Mouse (Mus musculus) limb, embryonic 11.5 days (tissue): ENCODE measurements around the gene Sncg. TPM values are rescaled to one million over a fixed set of nuclear protein-coding genes. Genes with fewer than 3 reads are reported as not detected.
"Not testable (repeated sequence)": the region's sequence is repeated elsewhere in the genome, so short reads cannot be mapped to it uniquely, and the experiment has no call there.

ENCODE experiments used
- ATAC-seq: fragments of 200-750 bp; cut with Nextera tagmentation; 2 replicates; pipeline ENCODE4 v1.8.0; 2017; ENCODE audit warnings: low read depth; ENCODE audit not compliant: insufficient number of reproducible peaks, low FRiP score, low TSS enrichment
- DNase-seq: peaks from one replicate; pipeline ENCODE4 v3.0.0-alpha.2; 2015; ENCODE audit warnings: low spot score
- H3K27ac ChIP-seq: fragments of 300-500 bp; sonication (generic); replicated peaks from 2 replicates; pipeline ENCODE4 v1.5.1; 2014; ENCODE audit warnings: low read depth, mild to moderate bottlenecking, low read length
- H3K27me3 ChIP-seq: fragments of 300-500 bp; sonication (generic); 2 replicates; pipeline ENCODE4 v1.6.1; 2014; ENCODE audit warnings: mild to moderate bottlenecking, low read length, mixed read lengths; ENCODE audit not compliant: control insufficient read depth, insufficient read depth
- H3K36me3 ChIP-seq: fragments of 300-500 bp; sonication (generic); 2 replicates; pipeline ENCODE4 v1.6.1; 2014; ENCODE audit warnings: mild to moderate bottlenecking, low read length, moderate library complexity, mixed read lengths; ENCODE audit not compliant: control insufficient read depth, insufficient read depth
- H3K4me1 ChIP-seq: fragments of 300-500 bp; sonication (generic); 2 replicates; pipeline ENCODE4 v1.6.1; 2014; ENCODE audit warnings: low read length, mixed read lengths; ENCODE audit not compliant: control insufficient read depth, insufficient read depth
- H3K4me2 ChIP-seq: fragments of 300-500 bp; sonication (generic); 2 replicates; pipeline ENCODE4 v1.6.1; 2014; ENCODE audit warnings: low read depth, mild to moderate bottlenecking, moderate library complexity; ENCODE audit not compliant: severe bottlenecking
- H3K4me3 ChIP-seq: fragments of 300-500 bp; sonication (generic); 2 replicates; pipeline ENCODE4 v1.5.1; 2014; ENCODE audit warnings: low read depth, low read length
- H3K9ac ChIP-seq: fragments of 300-500 bp; sonication (generic); 2 replicates; pipeline ENCODE4 v1.6.1; 2014; ENCODE audit warnings: mild to moderate bottlenecking, low read length
- H3K9me3 ChIP-seq: fragments of 300-500 bp; sonication (generic); 2 replicates; pipeline ENCODE4 v1.6.1; 2016; ENCODE audit warnings: low read length; ENCODE audit not compliant: control insufficient read depth
- WGBS: fragments of 180-500 bp; shearing (Covaris S2); extraction: QIAGEN DNeasy Blood & Tissue Kit; methylation state at CpG from one replicate; pipeline ENCODE4 v1.1.7; 2014; 5-methylcytosine and 5-hydroxymethylcytosine counted together
- polyA plus RNA-seq: library from polyadenylated mRNA; unstranded; fragments of >200 nt; fragmentation: Nextera tagmentation; extraction: Ambion mirVana; gene quantifications from 2 replicates; pipeline ENCODE4 v1.2.1, GENCODE M21; 2014

Gene Sncg
- polyA plus RNA-seq, result 3.1 and 3.5 TPM in 2 replicates

DNA sequence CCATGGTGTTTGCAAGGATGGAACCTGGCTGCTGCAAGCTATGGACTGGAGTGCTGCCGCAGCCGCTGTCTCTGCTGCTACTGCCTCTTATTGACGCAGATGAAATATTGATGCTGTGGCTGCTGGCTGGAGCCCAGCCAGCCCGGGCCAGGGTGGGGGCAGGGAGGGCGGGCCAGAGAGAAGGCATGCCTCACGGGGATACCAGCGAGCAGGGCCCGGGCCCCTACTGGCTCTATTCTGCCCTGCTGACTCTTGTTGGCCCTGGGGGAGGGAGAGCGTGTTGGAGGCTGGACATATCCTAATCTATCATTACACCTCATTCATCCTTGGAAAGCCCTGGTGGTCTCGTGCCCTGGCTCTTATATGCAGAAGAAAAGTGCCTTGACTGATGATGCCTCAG is at the start of gene Sncg:
Gene Sncg (minus strand): TSS at position 213 of the 400 bp plus-strand sequence.
- Histone ChIP-seq H3K9ac (no peak within 1 kb of the TSS; the same call in none of the 2 replicates), H3K27ac (no peak within 1 kb of the TSS), H3K4me2 (no peak within 1 kb of the TSS), H3K4me3 (no peak within 1 kb of the TSS), H3K36me3 (no peaks in the 10 kb centered on the region), H3K27me3 (no peaks in the 10 kb centered on the region), H3K9me3 (no peaks in the 10 kb centered on the region), H3K4me1 (peaks cover 8% of the 10 kb centered on the region)
- 48% methylated on average over 10 of the region's 10 CpGs for WGBS
- ATAC-seq (no peak), DNase-seq (no peak)

DNA sequence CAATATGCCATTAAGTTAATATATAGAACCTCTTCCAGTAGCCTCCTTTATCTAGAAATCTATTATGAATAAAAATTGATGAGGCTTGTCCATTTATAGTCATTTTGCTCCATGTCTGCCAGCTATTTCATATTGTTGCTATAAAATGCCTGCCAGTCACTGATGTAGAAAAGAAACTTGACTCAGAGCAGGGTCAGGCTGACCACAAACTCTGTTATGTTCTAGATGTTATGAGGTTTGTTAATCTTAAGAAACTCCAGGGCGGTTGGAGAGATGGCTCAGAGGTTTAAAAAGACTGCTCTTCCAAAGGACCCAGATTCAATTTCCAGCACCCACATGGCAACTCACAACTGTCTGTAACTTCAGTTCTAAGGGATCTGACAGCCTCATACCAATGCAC is 46.5 kb upstream of the Sncg start:
- Histone ChIP-seq H3K27ac (no peak overlapping the region), H3K4me1 (no peaks in the 10 kb centered on the region), H3K36me3 (peaks cover 5% of the 10 kb centered on the region; the same call in 1 of the 2 replicates), H3K27me3 (no peaks in the 10 kb centered on the region), H3K4me2 (no peak overlapping the region), H3K4me3 (no peak overlapping the region), H3K9ac (no peak overlapping the region), H3K9me3 (no peaks in the 10 kb centered on the region)
- ATAC-seq, result no peak
- no peak for DNase-seq
- 96% methylated on average over 1 of the region's 1 CpGs for WGBS

DNA sequence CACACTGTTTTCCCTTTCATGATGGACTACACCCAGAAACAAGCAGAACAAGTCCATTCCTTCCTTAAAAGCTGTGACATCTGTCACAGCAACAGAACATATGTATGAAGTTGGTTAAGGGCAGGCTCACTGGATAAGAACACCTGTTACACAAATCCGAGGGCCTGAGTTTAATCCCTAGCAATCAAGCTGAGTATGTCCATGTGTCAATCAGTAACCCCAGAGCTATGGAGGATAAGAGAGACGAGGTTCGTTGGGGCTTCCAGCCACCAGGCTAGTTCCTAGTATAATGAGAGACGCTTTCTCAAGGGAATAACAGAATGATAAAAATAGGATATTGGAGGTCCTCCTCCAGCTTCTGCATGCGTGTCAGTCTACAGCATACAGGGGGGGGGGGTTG is 42.9 kb upstream of the Sncg start:
- Histone ChIP-seq H3K27ac (no peak overlapping the region), H3K4me2 (no peak overlapping the region), H3K9me3 (no peaks in the 10 kb centered on the region), H3K4me3 (no peak overlapping the region), H3K36me3 (peaks cover 10% of the 10 kb centered on the region), H3K4me1 (no peaks in the 10 kb centered on the region), H3K9ac (no peak overlapping the region), H3K27me3 (no peaks in the 10 kb centered on the region)
- 82% methylated on average over 5 of the region's 5 CpGs for WGBS
- ATAC-seq (no peak), DNase-seq (no peak)

DNA sequence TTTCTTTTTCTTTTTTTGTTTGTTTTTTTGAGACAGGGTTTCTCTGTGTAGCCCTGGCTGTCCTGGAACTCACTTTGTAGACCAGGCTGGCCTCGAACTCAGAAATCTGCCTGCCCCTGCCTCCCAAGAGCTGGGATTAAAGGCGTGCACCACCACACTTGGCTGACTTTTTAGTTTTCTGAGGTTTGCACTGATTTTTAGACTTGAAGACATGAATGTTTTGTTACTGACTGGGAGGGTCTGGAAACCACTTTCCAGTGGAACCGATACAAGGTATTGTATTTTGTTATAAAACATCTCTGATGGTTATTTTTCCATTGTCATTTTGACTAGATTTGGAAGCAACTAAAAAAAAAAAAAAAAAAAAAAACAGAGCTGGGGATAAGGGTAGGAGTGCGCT is 42.4 kb upstream of the Sncg start:
- H3K36me3 ChIP-seq, H3K4me3 ChIP-seq, H3K4me2 ChIP-seq, H3K9ac ChIP-seq, H3K4me1 ChIP-seq, H3K9me3 ChIP-seq, H3K27me3 ChIP-seq, DNase-seq, ATAC-seq, H3K27ac ChIP-seq: not testable (repeated sequence)
- 95% methylated on average over 4 of the region's 4 CpGs for WGBS

DNA sequence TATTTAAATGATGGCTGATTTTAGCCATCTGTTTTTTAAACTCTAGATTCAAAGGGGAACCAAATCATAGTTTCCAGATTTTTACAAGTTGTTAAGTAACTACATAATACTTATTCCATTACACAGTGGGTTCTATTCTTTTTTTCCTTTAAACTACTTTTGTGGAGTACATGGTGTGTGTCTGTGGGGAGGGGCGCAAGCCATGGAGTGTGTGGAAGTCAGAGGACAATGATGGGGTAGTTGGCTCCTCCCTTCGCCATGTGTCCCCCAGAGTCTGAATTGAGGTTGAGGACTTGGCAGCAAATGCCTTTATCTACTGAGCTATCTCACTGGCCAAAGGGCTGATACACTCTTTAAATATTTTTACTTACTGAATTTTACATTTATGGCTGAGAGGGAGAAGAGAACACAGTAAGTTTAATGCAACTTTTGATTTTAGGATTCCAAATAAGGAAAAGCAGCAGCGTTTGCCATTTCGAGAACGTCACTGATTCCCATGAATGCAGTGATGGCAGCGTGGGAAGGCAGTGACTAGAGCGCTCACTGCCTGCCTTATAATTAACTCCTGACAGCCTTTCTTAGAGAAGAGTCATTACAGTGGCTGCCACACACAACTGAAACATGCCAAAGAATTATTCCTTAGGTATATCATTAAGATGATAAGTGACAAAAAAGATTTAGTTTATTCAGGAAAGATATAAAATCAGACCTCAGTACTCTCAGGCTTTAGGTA is 37.7 kb upstream of the Sncg start:
- no peak overlapping the region for H3K27ac ChIP-seq
- no peak overlapping the region for H3K9ac ChIP-seq
- no peaks in the 10 kb centered on the region for H3K27me3 ChIP-seq
- H3K36me3 ChIP-seq, result peaks cover 15% of the 10 kb centered on the region
- H3K9me3 ChIP-seq, result no peaks in the 10 kb centered on the region
- DNase-seq (no peak), ATAC-seq (no peak)
- no peaks in the 10 kb centered on the region for H3K4me1 ChIP-seq
- H3K4me3 ChIP-seq, result no peak overlapping the region
- H3K4me2 ChIP-seq, result no peak overlapping the region
- WGBS, result 87% methylated on average over 7 of the region's 7 CpGs

- DNase-seq, result no peak
- Histone ChIP-seq H3K4me2 (no peak overlapping the region), H3K36me3 (peaks cover 15% of the 10 kb centered on the region), H3K4me1 (no peaks in the 10 kb centered on the region), H3K4me3 (no peak overlapping the region), H3K27ac (no peak overlapping the region), H3K27me3 (no peaks in the 10 kb centered on the region), H3K9me3 (no peaks in the 10 kb centered on the region), H3K9ac (no peak overlapping the region)
- 98% methylated on average over 6 of the region's 6 CpGs for WGBS
- no peak for ATAC-seq
Observed at GRCm38 (mm10) chr14:34410716-34411115, 36.1 kb upstream of the Sncg start.

GRCm38 (mm10) chr14:34403424-34403823 is 28.8 kb upstream of the Sncg start:
- Histone ChIP-seq H3K4me1 (no peaks in the 10 kb centered on the region), H3K36me3 (peaks cover 2% of the 10 kb centered on the region), H3K4me3 (no peak overlapping the region), H3K27ac (no peak overlapping the region), H3K9me3 (no peaks in the 10 kb centered on the region; the same call in 1 of the 2 replicates), H3K27me3 (no peaks in the 10 kb centered on the region), H3K4me2 (no peak overlapping the region), H3K9ac (no peak overlapping the region)
- DNase-seq (no peak), ATAC-seq (no peak)
- 93% methylated on average over 7 of the region's 7 CpGs for WGBS

DNA sequence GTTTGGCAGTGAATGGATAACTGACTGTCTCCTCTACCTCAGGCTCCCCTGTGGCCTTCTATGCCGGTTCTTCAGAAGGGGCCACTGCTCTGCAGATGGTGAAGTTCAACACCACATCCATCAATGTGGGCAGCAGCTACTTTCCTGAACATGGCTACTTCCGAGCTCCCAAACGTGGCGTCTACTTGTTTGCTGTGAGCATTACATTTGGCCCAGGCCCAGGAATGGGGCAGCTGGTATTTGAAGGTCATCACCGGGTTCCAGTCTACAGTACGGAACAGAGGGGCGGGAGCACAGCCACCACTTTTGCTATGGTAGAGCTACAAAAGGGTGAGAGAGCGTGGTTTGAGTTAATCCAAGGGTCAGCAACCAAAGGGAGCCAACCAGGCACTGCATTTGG is 28.3 kb upstream of the Sncg start:
- 90% methylated on average over 8 of the region's 8 CpGs for WGBS

GRCm38 (mm10) chr14:34401135-34401534 is 26.5 kb upstream of the Sncg start:
- H3K9ac ChIP-seq, result no peak overlapping the region
- ATAC-seq (no peak), DNase-seq (peak; percentile 83)
- H3K4me1 ChIP-seq, result no peaks in the 10 kb centered on the region
- no peak overlapping the region for H3K4me2 ChIP-seq
- peaks cover 2% of the 10 kb centered on the region for H3K36me3 ChIP-seq
- no peak overlapping the region for H3K4me3 ChIP-seq
- 55% methylated on average over 6 of the region's 6 CpGs for WGBS
- H3K27ac ChIP-seq, result no peak overlapping the region
- no peaks in the 10 kb centered on the region for H3K27me3 ChIP-seq
- H3K9me3 ChIP-seq, result no peaks in the 10 kb centered on the region; the same call in 1 of the 2 replicates

More for the DNA sequence above, 28.3 kb upstream of the Sncg start:
- H3K27ac ChIP-seq, result no peak overlapping the region
- ATAC-seq (no peak), DNase-seq (no peak)
- no peaks in the 10 kb centered on the region for H3K27me3 ChIP-seq
- no peak overlapping the region for H3K4me3 ChIP-seq
- no peaks in the 10 kb centered on the region for H3K4me1 ChIP-seq
- H3K36me3 ChIP-seq, result peaks cover 2% of the 10 kb centered on the region
- H3K9ac ChIP-seq, result no peak overlapping the region
- H3K4me2 ChIP-seq, result no peak overlapping the region
- H3K9me3 ChIP-seq, result no peaks in the 10 kb centered on the region; the same call in 1 of the 2 replicates
